Mouse (Mus musculus): ENCODE measurements at regions not wholly inside any gene's neighbourhood (a gene's known extent, or its start where the extent isn't known, plus 50 kb on each side); places are given as distances from the start of the nearest gene placed in this dataset.

GRCm38 (mm10) chr11:38618707-38619106 lies 1382.9 kb upstream of the Tenm2 start:
- TF ChIP-seq CTCF (IDR thresholded peaks at IDR 0.05): no peak
- intact Hi-C loops (cut with DNase I): no loop called here
- Histone ChIP-seq H3K4me3 (no peak overlapping the region), H3K27ac (no peak overlapping the region)
- no peak for DNase-seq (ENCODE audit: extremely low spot score in 1 of 2, low spot score in 2 of 2)

- Histone ChIP-seq H3K27ac (no peak overlapping the region), H3K4me3 (no peak overlapping the region)
- intact Hi-C loops (cut with DNase I): no loop called here
- TF ChIP-seq CTCF (IDR thresholded peaks at IDR 0.05): no peak
- peak; percentile 11 to 20 for DNase-seq (ENCODE audit: extremely low spot score in 1 of 2, low spot score in 2 of 2)
These were observed 1365.2 kb upstream of the Tenm2 start for GRCm38 (mm10) chr11:38600971-38601370.

- Histone ChIP-seq H3K4me3 (no peak overlapping the region), H3K27ac (no peak overlapping the region)
- intact Hi-C loops (cut with DNase I): no loop called here
- no peak for TF ChIP-seq CTCF (IDR thresholded peaks at IDR 0.05)
- DNase-seq (ENCODE audit: extremely low spot score in 1 of 2, low spot score in 2 of 2): no peak
These were observed 1332.8 kb upstream of the Tenm2 start for GRCm38 (mm10) chr11:38568515-38568914.

GRCm38 (mm10) chr11:38543893-38544292 lies 1308.1 kb upstream of the Tenm2 start:
- intact Hi-C loops (cut with DNase I): no loop called here
- TF ChIP-seq CTCF (IDR thresholded peaks at IDR 0.05): peak; percentile 45
- no peak for DNase-seq (ENCODE audit: extremely low spot score in 1 of 2, low spot score in 2 of 2)
- H3K4me3 ChIP-seq: no peak overlapping the region
- no peak overlapping the region for H3K27ac ChIP-seq

GRCm38 (mm10) chr11:38540097-38540496 lies 1304.3 kb upstream of the Tenm2 start:
- intact Hi-C loops (cut with DNase I): no loop called here
- Histone ChIP-seq H3K27ac (no peak overlapping the region), H3K4me3 (no peak overlapping the region)
- TF ChIP-seq CTCF (IDR thresholded peaks at IDR 0.05): no peak
- DNase-seq (ENCODE audit: extremely low spot score in 1 of 2, low spot score in 2 of 2): no peak

GRCm38 (mm10) chr11:38532282-38532681 lies 1296.5 kb upstream of the Tenm2 start:
- Histone ChIP-seq H3K4me3 (no peak overlapping the region), H3K27ac (no peak overlapping the region)
- no peak for DNase-seq (ENCODE audit: extremely low spot score in 1 of 2, low spot score in 2 of 2)
- intact Hi-C loops (cut with DNase I): no loop called here
- no peak for TF ChIP-seq CTCF (IDR thresholded peaks at IDR 0.05)

- intact Hi-C loops (cut with DNase I): no loop called here
- no peak for DNase-seq (ENCODE audit: extremely low spot score in 1 of 2, low spot score in 2 of 2)
- TF ChIP-seq CTCF (IDR thresholded peaks at IDR 0.05): no peak
- Histone ChIP-seq H3K27ac (no peak overlapping the region), H3K4me3 (no peak overlapping the region)
These were observed 1273.9 kb upstream of the Tenm2 start for GRCm38 (mm10) chr11:38509676-38510075.

GRCm38 (mm10) chr11:38464239-38464596 lies 1228.5 kb upstream of the Tenm2 start:
- intact Hi-C loops (cut with DNase I): no loop called here
- DNase-seq (ENCODE audit: extremely low spot score in 1 of 2, low spot score in 2 of 2): no peak
- H3K27ac ChIP-seq: no peak overlapping the region
- TF ChIP-seq CTCF (IDR thresholded peaks at IDR 0.05): no peak
- no peak overlapping the region for H3K4me3 ChIP-seq

- no peak for TF ChIP-seq CTCF (IDR thresholded peaks at IDR 0.05)
- Histone ChIP-seq H3K27ac (no peak overlapping the region), H3K4me3 (no peak overlapping the region)
- DNase-seq (ENCODE audit: extremely low spot score in 1 of 2, low spot score in 2 of 2): no peak
- intact Hi-C loops (cut with DNase I): no loop called here
These were observed 1227.9 kb upstream of the Tenm2 start for GRCm38 (mm10) chr11:38463568-38464238.

GRCm38 (mm10) chr11:38443291-38443690 lies 1207.5 kb upstream of the Tenm2 start:
- no peak overlapping the region for H3K27ac ChIP-seq
- H3K4me3 ChIP-seq: no peak overlapping the region
- intact Hi-C loops (cut with DNase I): no loop called here
- no peak for DNase-seq (ENCODE audit: extremely low spot score in 1 of 2, low spot score in 2 of 2)
- TF ChIP-seq CTCF (IDR thresholded peaks at IDR 0.05): no peak

- no peak overlapping the region for H3K4me3 ChIP-seq
- intact Hi-C loops (cut with DNase I): no loop called here
- H3K27ac ChIP-seq: no peak overlapping the region
- TF ChIP-seq CTCF (IDR thresholded peaks at IDR 0.05): no peak
- DNase-seq (ENCODE audit: extremely low spot score in 1 of 2, low spot score in 2 of 2): no peak
These were observed 1174.5 kb upstream of the Tenm2 start for GRCm38 (mm10) chr11:38410302-38410701.

GRCm38 (mm10) chr11:38397771-38398170 lies 1162.0 kb upstream of the Tenm2 start:
- Histone ChIP-seq H3K4me3 (no peak overlapping the region), H3K27ac (no peak overlapping the region)
- DNase-seq (ENCODE audit: extremely low spot score in 1 of 2, low spot score in 2 of 2): no peak
- intact Hi-C loops (cut with DNase I): no loop called here
- no peak for TF ChIP-seq CTCF (IDR thresholded peaks at IDR 0.05)

- no peak for TF ChIP-seq CTCF (IDR thresholded peaks at IDR 0.05)
- Histone ChIP-seq H3K27ac (no peak overlapping the region), H3K4me3 (no peak overlapping the region)
- no peak for DNase-seq (ENCODE audit: extremely low spot score in 1 of 2, low spot score in 2 of 2)
- intact Hi-C loops (cut with DNase I): no loop called here
These were observed 1151.2 kb upstream of the Tenm2 start for GRCm38 (mm10) chr11:38386958-38387357.
